Mouse (Mus musculus) erythroblast, embryonic 14.5 days (primary cell): ENCODE data around the gene Slc7a11. TPM values are rescaled to one million over a fixed set of nuclear protein-coding genes. Genes with fewer than 3 reads are reported as not detected.

ENCODE experiments used
- H3K27me3 ChIP-seq: 2 replicates; pipeline ENCODE4 v1.6.1; 2012; ENCODE audit warnings: inconsistent platforms; ENCODE audit not compliant: control insufficient read depth
- H3K36me3 ChIP-seq: 2 replicates; pipeline ENCODE4 v1.6.1; 2012; ENCODE audit warnings: mild to moderate bottlenecking, inconsistent platforms; ENCODE audit not compliant: control insufficient read depth
- H3K4me1 ChIP-seq: 2 replicates; pipeline ENCODE4 v1.6.1; 2012; ENCODE audit warnings: inconsistent platforms; ENCODE audit not compliant: control insufficient read depth
- H3K4me3 ChIP-seq: replicated peaks from 2 replicates; pipeline ENCODE3; 2012; ENCODE audit warnings: moderate library complexity, mild to moderate bottlenecking, inconsistent platforms
- H3K9me3 ChIP-seq: 2 replicates; pipeline ENCODE4 v1.6.1; 2012; ENCODE audit warnings: low read length, inconsistent platforms, mixed read lengths; ENCODE audit not compliant: control insufficient read depth
- GATA1 ChIP-seq: IDR thresholded peaks from 2 replicates; pipeline ENCODE4 v1.6.1; 2012; ENCODE audit warnings: low read length, inconsistent platforms, mixed read lengths
- TAL1 ChIP-seq: IDR thresholded peaks from 3 replicates; pipeline ENCODE4 v1.6.1; 2012; ENCODE audit warnings: low read length, inconsistent platforms, mixed read lengths
- polyA plus RNA-seq: library from polyadenylated mRNA; stranded (reverse); fragments of >175 nt; gene quantifications from 2 replicates; pipeline ENCODE4 v1.2.3, GENCODE M21; 2012

Slc7a11 gene
- polyA plus RNA-seq, 1 experiment: not detected

DNA sequence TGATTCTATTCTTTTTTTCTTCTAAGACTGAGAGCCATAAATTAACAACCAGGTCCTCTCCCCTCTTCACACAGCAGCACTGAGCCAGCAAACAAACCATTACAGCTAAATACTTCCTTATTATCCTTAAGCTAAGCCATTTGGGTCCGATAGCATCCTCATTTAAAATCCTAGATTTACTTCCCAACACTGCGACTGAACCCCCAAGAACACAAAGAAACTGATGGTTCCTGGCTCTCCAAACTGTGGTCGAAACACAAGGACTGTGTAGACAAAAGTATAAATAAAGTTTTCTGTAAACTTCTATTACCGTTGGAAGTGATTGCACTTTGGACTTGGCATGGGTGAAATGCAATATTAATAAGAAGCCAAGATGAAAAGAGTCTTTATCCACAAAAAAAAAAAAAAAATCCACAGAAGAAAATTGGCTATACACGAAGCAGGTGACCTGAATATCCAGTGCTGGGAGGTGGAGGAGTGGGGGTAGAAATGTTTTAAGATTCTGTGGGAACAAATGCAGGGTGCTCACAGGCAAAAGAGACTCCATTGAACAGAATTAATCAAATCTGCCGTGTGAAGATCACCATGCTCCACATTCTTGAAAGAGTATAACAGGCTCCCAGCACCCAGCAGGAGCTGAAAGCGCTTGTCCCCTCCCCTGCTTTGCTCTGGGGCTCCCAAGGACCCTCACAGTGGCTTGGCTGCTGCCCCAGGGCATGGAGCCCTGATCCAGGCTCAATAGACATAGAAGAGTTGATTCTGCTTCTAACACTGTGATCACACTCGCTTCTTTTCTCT, 21.7 kb downstream of the Slc7a11 start:
- Histone ChIP-seq H3K4me3 (no peak overlapping the region), H3K36me3 (no peaks in the 10 kb centered on the region), H3K4me1 (no peaks in the 10 kb centered on the region)

DNA sequence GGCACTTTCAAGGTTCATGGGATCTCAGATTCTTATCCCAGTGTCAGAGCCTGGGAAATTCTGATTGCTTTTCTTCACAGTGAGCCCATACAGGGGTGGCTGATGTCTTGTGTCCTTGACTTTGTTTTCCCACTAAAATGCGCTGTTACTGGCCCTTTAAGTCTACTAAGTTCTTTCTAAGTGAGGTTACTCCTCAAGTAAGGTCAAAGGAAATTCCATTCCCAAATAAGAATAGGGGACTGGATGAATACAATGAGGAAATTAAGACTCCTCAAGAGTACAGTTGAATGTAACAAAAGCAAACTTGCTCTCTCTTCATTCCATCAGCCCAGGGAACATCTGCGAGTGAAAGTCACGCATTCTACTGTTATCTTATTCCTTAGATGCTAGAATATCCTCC, 24.3 kb downstream of the Slc7a11 start:
- no peaks in the 10 kb centered on the region for H3K4me1 ChIP-seq
- no peaks in the 10 kb centered on the region for H3K27me3 ChIP-seq
- TF ChIP-seq GATA1 (no peak), TAL1 (no peak)
- H3K4me3 ChIP-seq: no peak overlapping the region
- no peaks in the 10 kb centered on the region for H3K36me3 ChIP-seq
- H3K9me3 ChIP-seq: no peaks in the 10 kb centered on the region

More for the DNA sequence above, 21.7 kb downstream of the Slc7a11 start:
- TF ChIP-seq TAL1 (no peak), GATA1 (no peak)
- Histone ChIP-seq H3K9me3 (no peaks in the 10 kb centered on the region), H3K27me3 (no peaks in the 10 kb centered on the region)

GRCm38 (mm10) chr3:50406771-50407170, 36.6 kb downstream of the Slc7a11 start:
- Histone ChIP-seq H3K4me1 (no peaks in the 10 kb centered on the region), H3K36me3 (no peaks in the 10 kb centered on the region), H3K9me3 (no peaks in the 10 kb centered on the region), H3K4me3 (no peak overlapping the region), H3K27me3 (no peaks in the 10 kb centered on the region)
- no peak for TF ChIP-seq TAL1
- no peak for TF ChIP-seq GATA1

- Histone ChIP-seq H3K36me3 (no peaks in the 10 kb centered on the region), H3K4me3 (no peak overlapping the region), H3K9me3 (no peaks in the 10 kb centered on the region), H3K4me1 (no peaks in the 10 kb centered on the region), H3K27me3 (no peaks in the 10 kb centered on the region)
- TF ChIP-seq GATA1 (no peak), TAL1 (no peak)
Observed at GRCm38 (mm10) chr3:50405915-50406314, 37.5 kb downstream of the Slc7a11 start.

DNA sequence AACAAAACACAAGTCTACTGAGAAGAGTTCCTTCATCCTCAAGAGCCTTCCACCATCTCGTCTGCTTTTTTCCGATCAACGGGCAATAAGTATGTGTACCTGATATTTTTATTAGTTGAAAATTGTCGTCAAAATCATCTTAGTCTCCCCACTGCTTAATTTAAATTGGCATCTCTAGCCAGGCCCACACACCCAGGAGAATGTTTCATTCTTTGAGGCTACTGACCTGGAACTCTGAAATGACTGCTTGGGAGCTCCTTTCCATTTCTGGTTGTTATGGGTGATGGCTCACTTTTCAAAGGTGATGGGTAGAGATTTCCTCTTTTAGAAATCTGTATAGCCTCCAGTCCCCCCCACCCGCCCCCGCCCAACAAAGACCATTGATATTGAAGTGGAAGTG, 54.6 kb downstream of the Slc7a11 start:
- Histone ChIP-seq H3K36me3 (no peaks in the 10 kb centered on the region), H3K4me1 (no peaks in the 10 kb centered on the region), H3K4me3 (no peak overlapping the region), H3K9me3 (no peaks in the 10 kb centered on the region), H3K27me3 (no peaks in the 10 kb centered on the region)
- TF ChIP-seq TAL1: no peak
- no peak for TF ChIP-seq GATA1

DNA sequence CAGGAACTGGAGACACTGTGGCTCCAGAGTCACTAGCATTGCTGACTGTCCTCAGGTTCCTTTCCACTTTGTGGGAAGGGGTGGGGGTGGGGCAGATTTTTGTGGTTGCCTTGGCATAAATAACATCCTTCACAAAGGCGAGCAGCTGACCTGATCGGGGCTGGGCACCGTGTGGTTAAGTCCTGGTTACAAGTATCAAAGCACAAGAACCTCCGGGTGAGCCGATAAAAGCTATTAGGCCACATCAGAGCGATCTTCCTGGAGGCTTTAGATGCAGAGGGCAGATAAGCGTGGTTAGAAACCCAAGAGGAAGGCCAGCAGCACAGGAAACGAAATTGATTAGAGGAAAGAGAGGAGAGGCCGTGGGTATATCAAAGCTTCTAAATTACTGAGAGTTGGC, 55.1 kb downstream of the Slc7a11 start:
- H3K4me3 ChIP-seq: no peak overlapping the region
- H3K9me3 ChIP-seq: no peaks in the 10 kb centered on the region
- TF ChIP-seq GATA1: no peak
- no peak for TF ChIP-seq TAL1
- no peaks in the 10 kb centered on the region for H3K27me3 ChIP-seq
- no peaks in the 10 kb centered on the region for H3K36me3 ChIP-seq
- no peaks in the 10 kb centered on the region for H3K4me1 ChIP-seq

GRCm38 (mm10) chr3:50387280-50387679, 56.1 kb downstream of the Slc7a11 start:
- H3K9me3 ChIP-seq: no peaks in the 10 kb centered on the region
- TF ChIP-seq TAL1 (no peak), GATA1 (no peak)
- H3K4me3 ChIP-seq: no peak overlapping the region
- no peaks in the 10 kb centered on the region for H3K4me1 ChIP-seq
- no peaks in the 10 kb centered on the region for H3K27me3 ChIP-seq
- no peaks in the 10 kb centered on the region for H3K36me3 ChIP-seq

GRCm38 (mm10) chr3:50386561-50387221, 56.7 kb downstream of the Slc7a11 start:
- Histone ChIP-seq H3K36me3 (no peaks in the 10 kb centered on the region), H3K9me3 (no peaks in the 10 kb centered on the region), H3K4me3 (no peak overlapping the region), H3K27me3 (no peaks in the 10 kb centered on the region), H3K4me1 (no peaks in the 10 kb centered on the region)
- TF ChIP-seq TAL1: no peak
- no peak for TF ChIP-seq GATA1

DNA sequence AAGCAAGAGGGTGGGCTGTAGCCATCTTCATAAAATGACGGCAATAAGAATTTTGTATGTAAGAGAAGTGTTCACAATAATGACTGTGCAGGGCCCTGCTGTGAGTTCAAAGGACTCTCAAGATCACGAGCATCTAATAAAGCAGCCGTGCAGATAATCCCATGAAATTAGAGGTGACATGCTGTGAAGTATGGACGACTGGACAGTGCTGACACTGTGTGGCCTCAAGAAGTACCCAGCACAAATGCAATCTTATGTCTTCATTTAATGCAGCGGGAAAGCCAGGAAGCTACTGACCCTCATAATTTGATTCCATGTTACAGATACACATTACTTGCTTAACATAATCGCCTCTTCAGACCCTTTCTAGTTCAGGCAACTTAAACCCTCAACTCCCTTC, 57.3 kb downstream of the Slc7a11 start:
- Histone ChIP-seq H3K4me3 (no peak overlapping the region), H3K4me1 (no peaks in the 10 kb centered on the region), H3K27me3 (no peaks in the 10 kb centered on the region), H3K9me3 (no peaks in the 10 kb centered on the region), H3K36me3 (no peaks in the 10 kb centered on the region)
- TF ChIP-seq TAL1 (no peak), GATA1 (no peak)
